Comparison of ENCODE assay signal across 9 mouse cellular contexts in genomic region chr10:63978101-63978500, GRCm38 (mm10). TPM values are rescaled to one million over a fixed set of nuclear protein-coding genes. Genes with fewer than 3 reads are reported as not detected.
A peak's percentile ranks its signal among the peaks of the same experiment; 100 is the strongest.
DNase-seq lines count a peak whose midpoint lies in the region; ATAC-seq lines count a peak whose summit lies in the region.
"Had no signal": no experiment of that assay in that cellular context is flagged by ENCODE, and none has a peak within 500 bp of the region (broad histone marks: within the 10 kb centered on the region; RNA-seq: fewer than 3 reads in every experiment).

No protein-coding gene starts in this region.

- no peak overlapping the region for H3K27ac ChIP-seq in kidney, embryonic 14.5 days (ENCODE audit: low read depth, low read length)
- peak overlapping the region; percentile 25 for H3K27ac ChIP-seq in hindbrain, embryonic 12.5 days
- peak overlapping the region; percentile 19 for H3K27ac ChIP-seq in midbrain, embryonic 16.5 days (ENCODE audit: low read length)

- H3K36me3 ChIP-seq in kidney, embryonic 14.5 days (ENCODE audit: control insufficient read depth, insufficient read depth, low read length) = no peaks in the 10 kb centered on the region
- no peaks in the 10 kb centered on the region for H3K36me3 ChIP-seq in hindbrain, embryonic 12.5 days
- no peaks in the 10 kb centered on the region for H3K36me3 ChIP-seq in midbrain, embryonic 16.5 days (ENCODE audit: control insufficient read depth, insufficient read depth, low read length)

- ATAC-seq in kidney, embryonic 14.5 days (ENCODE audit: low FRiP score, low TSS enrichment) = no peak
- ATAC-seq in hindbrain, embryonic 12.5 days (ENCODE audit: low FRiP score) = peak; percentile 26; the same call in 1 of the 2 replicates
- peak; percentile 47 for ATAC-seq in midbrain, embryonic 16.5 days

- peak overlapping the region; percentile 21 for H3K4me2 ChIP-seq in kidney, embryonic 14.5 days (replicated peaks; ENCODE audit: low read depth, low read length)
- peak overlapping the region; percentile 43 for H3K4me2 ChIP-seq in hindbrain, embryonic 12.5 days (replicated peaks)
- peak overlapping the region; percentile 42 for H3K4me2 ChIP-seq in midbrain, embryonic 16.5 days (ENCODE audit: low read length)

- H3K9me3 ChIP-seq in kidney, embryonic 14.5 days (ENCODE audit: control insufficient read depth, low read length) = no peaks in the 10 kb centered on the region
- H3K9me3 ChIP-seq in hindbrain, embryonic 12.5 days (replicated peaks) = no peaks in the 10 kb centered on the region
- H3K9me3 ChIP-seq in midbrain, embryonic 16.5 days (replicated peaks; ENCODE audit: control insufficient read depth, low read length, poor library complexity, severe bottlenecking) = no peaks in the 10 kb centered on the region

- H3K4me3 ChIP-seq in kidney, embryonic 14.5 days (ENCODE audit: low read length) = no peak overlapping the region
- H3K4me3 ChIP-seq in hindbrain, embryonic 12.5 days = peak overlapping the region; percentile 0; the same call in 1 of the 2 replicates
- H3K4me3 ChIP-seq in midbrain, embryonic 16.5 days (ENCODE audit: low read depth, low read length) = peak overlapping the region; percentile 17

- no peaks in the 10 kb centered on the region for H3K27me3 ChIP-seq in kidney, embryonic 14.5 days (ENCODE audit: control insufficient read depth, insufficient read depth, low read length)
- H3K27me3 ChIP-seq in hindbrain, embryonic 12.5 days = no peaks in the 10 kb centered on the region
- H3K27me3 ChIP-seq in midbrain, embryonic 16.5 days (ENCODE audit: control insufficient read depth, insufficient read depth, low read depth, low read length) = no peaks in the 10 kb centered on the region

- no peak overlapping the region for H3K9ac ChIP-seq in kidney, embryonic 14.5 days (ENCODE audit: low read depth, low read length)
- no peak overlapping the region for H3K9ac ChIP-seq in hindbrain, embryonic 12.5 days
- H3K9ac ChIP-seq in midbrain, embryonic 16.5 days (ENCODE audit: low read depth, low read length) = no peak overlapping the region

- no peak for DNase-seq in kidney, postnatal 25 days
- peak; percentile 2 for DNase-seq in embryo, embryonic 9.5 days (ENCODE audit: extremely low spot score)
- DNase-seq in gastrocnemius, adult 8-10 months (ENCODE audit: low spot score in 2 of 2) = no peak
- DNase-seq in spleen, postnatal 10 days (ENCODE audit: low spot score in 2 of 2) = no peak
- DNase-seq in left cerebral cortex, postnatal 25 days (ENCODE audit: low spot score in 2 of 2) = no peak
- DNase-seq: kidney, postnatal 10 days had no signal

- intact Hi-C loops in left cerebral cortex, postnatal 25 days (cut with DNase I) = no loop called here

- H3K4me1 ChIP-seq in kidney, embryonic 14.5 days (ENCODE audit: control insufficient read depth, insufficient read depth, low read length) = no peaks in the 10 kb centered on the region
- H3K4me1 ChIP-seq in hindbrain, embryonic 12.5 days = peaks cover 11% of the 10 kb centered on the region
- H3K4me1 ChIP-seq in midbrain, embryonic 16.5 days (ENCODE audit: control insufficient read depth, insufficient read depth, low read length) = peaks cover 11% of the 10 kb centered on the region

- WGBS in kidney, embryonic 14.5 days = 33% methylated on average over 11 of the region's 11 CpGs
- WGBS in hindbrain, embryonic 12.5 days = 29% methylated on average over 11 of the region's 11 CpGs
- WGBS in midbrain, embryonic 16.5 days = 9% methylated on average over 11 of the region's 11 CpGs

RNA-seq across cellular contexts. Expression of gene Gm10118, which starts 50.9 kb away (rescaled TPM):
- polyA plus RNA-seq in kidney, embryonic 14.5 days (2014; fragmentation: Nextera tagmentation; extraction: Ambion mirVana) = not detected in 2 replicates
- 0.38 and 0.56 TPM in 2 replicates for polyA plus RNA-seq in hindbrain, embryonic 12.5 days (2016; fragmentation: Nextera tagmentation; extraction: Ambion mirVana)
- 1.4 and 2.4 TPM in 2 replicates for polyA plus RNA-seq in midbrain, embryonic 16.5 days (2015; fragmentation: Nextera tagmentation; extraction: Ambion mirVana)
- not detected for total RNA-seq in gastrocnemius, adult 8-10 months (2022)
- 1 to 10 TPM; 8.7 to 9.1 TPM for total RNA-seq in left cerebral cortex, postnatal 25 days (2021)
